ENCODE assay signal across 24 mouse cellular contexts in genomic region chr2:157375051-157375450, GRCm38 (mm10). TPM values are rescaled to one million over a fixed set of nuclear protein-coding genes. Genes with fewer than 3 reads are reported as not detected.
DNase-seq lines count a peak whose midpoint lies in the region; ATAC-seq and TF ChIP-seq lines count a peak whose summit lies in the region.
"Had no signal": no experiment of that assay in that cellular context is flagged by ENCODE, and none has a peak within 500 bp of the region (broad histone marks: within the 10 kb centered on the region; RNA-seq: fewer than 3 reads in every experiment).

No protein-coding gene starts in this region.

- H3K27me3 ChIP-seq in heart, embryonic 13.5 days (replicated peaks): no peaks in the 10 kb centered on the region
- H3K27me3 ChIP-seq in midbrain, embryonic 16.5 days (ENCODE audit: control insufficient read depth, insufficient read depth, low read depth, low read length): no peaks in the 10 kb centered on the region
- H3K27me3 ChIP-seq in midbrain, embryonic 15.5 days (replicated peaks): no peaks in the 10 kb centered on the region
- H3K27me3 ChIP-seq in intestine, embryonic 14.5 days (replicated peaks; ENCODE audit: control insufficient read depth, insufficient read depth, low read length): no peaks in the 10 kb centered on the region
- H3K27me3 ChIP-seq in stomach, postnatal 0 days (ENCODE audit: control insufficient read depth, insufficient read depth, low read length): no peaks in the 10 kb centered on the region
- H3K27me3 ChIP-seq: hindbrain, embryonic 13.5 days; limb, embryonic 13.5 days; liver, embryonic 13.5 days; Patski had no signal

- H3K9ac ChIP-seq in heart, embryonic 13.5 days: peak overlapping the region; percentile 24; the same call in 1 of the 2 replicates
- H3K9ac ChIP-seq in midbrain, embryonic 16.5 days (ENCODE audit: low read depth, low read length): 0 out of 2 replicates have a peak overlapping the region, but pooled peaks have one; percentile 15
- no peak overlapping the region for H3K9ac ChIP-seq in midbrain, embryonic 15.5 days
- H3K9ac ChIP-seq in intestine, embryonic 14.5 days (ENCODE audit: low read length): no peak overlapping the region
- no peak overlapping the region for H3K9ac ChIP-seq in stomach, postnatal 0 days (ENCODE audit: low read length)
- H3K9ac ChIP-seq: limb, embryonic 13.5 days; liver, embryonic 13.5 days had no signal

- TF ChIP-seq CTCF in stomach, postnatal 0 days (IDR thresholded peaks at IDR 0.05; ENCODE audit: low read depth): no peak

- no peak for ATAC-seq in heart, embryonic 13.5 days (ENCODE audit: extremely low read depth, insufficient number of reproducible peaks, low FRiP score, low TSS enrichment)
- ATAC-seq in midbrain, embryonic 16.5 days: no peak
- ATAC-seq in midbrain, embryonic 15.5 days (replicated peaks): no peak
- ATAC-seq in intestine, embryonic 14.5 days (replicated peaks; ENCODE audit: low FRiP score, low TSS enrichment, low read depth): no peak
- ATAC-seq in stomach, postnatal 0 days (ENCODE audit: low FRiP score, low TSS enrichment): no peak
- ATAC-seq in activated CD4-positive, CD25-positive, alpha-beta regulatory T cell, adult 4 months: no peak
- ATAC-seq: Patski had no signal

- peaks cover 66% of the 10 kb centered on the region for H3K4me1 ChIP-seq in heart, embryonic 13.5 days
- peaks cover 18% of the 10 kb centered on the region for H3K4me1 ChIP-seq in midbrain, embryonic 16.5 days (ENCODE audit: control insufficient read depth, insufficient read depth, low read length)
- H3K4me1 ChIP-seq in midbrain, embryonic 15.5 days: peaks cover 19% of the 10 kb centered on the region
- H3K4me1 ChIP-seq in intestine, embryonic 14.5 days (replicated peaks; ENCODE audit: control insufficient read depth, insufficient read depth, low read length): peaks cover 38% of the 10 kb centered on the region
- peaks cover 2% of the 10 kb centered on the region for H3K4me1 ChIP-seq in stomach, postnatal 0 days (replicated peaks; ENCODE audit: control insufficient read depth, insufficient read depth)

- H3K9me3 ChIP-seq in heart, embryonic 13.5 days: no peaks in the 10 kb centered on the region
- no peaks in the 10 kb centered on the region for H3K9me3 ChIP-seq in midbrain, embryonic 16.5 days (replicated peaks; ENCODE audit: control insufficient read depth, low read length, poor library complexity, severe bottlenecking)
- no peaks in the 10 kb centered on the region for H3K9me3 ChIP-seq in midbrain, embryonic 15.5 days
- no peaks in the 10 kb centered on the region for H3K9me3 ChIP-seq in intestine, embryonic 14.5 days (ENCODE audit: control insufficient read depth, low read length)
- H3K9me3 ChIP-seq in stomach, postnatal 0 days (ENCODE audit: control insufficient read depth, low read length): no peaks in the 10 kb centered on the region
- H3K9me3 ChIP-seq: hindbrain, embryonic 13.5 days; limb, embryonic 13.5 days; liver, embryonic 13.5 days had no signal

- no peak overlapping the region for H3K4me3 ChIP-seq in heart, embryonic 13.5 days
- no peak overlapping the region for H3K4me3 ChIP-seq in midbrain, embryonic 16.5 days (ENCODE audit: low read depth, low read length)
- no peak overlapping the region for H3K4me3 ChIP-seq in midbrain, embryonic 15.5 days
- H3K4me3 ChIP-seq in intestine, embryonic 14.5 days (ENCODE audit: low read depth, low read length): no peak overlapping the region
- H3K4me3 ChIP-seq in stomach, postnatal 0 days (ENCODE audit: low read depth, low read length): no peak overlapping the region
- H3K4me3 ChIP-seq: hindbrain, embryonic 13.5 days; limb, embryonic 13.5 days; liver, embryonic 13.5 days had no signal

- 48% methylated on average over 8 of the region's 8 CpGs for WGBS in heart, embryonic 13.5 days
- 53% methylated on average over 8 of the region's 8 CpGs for WGBS in midbrain, embryonic 16.5 days
- WGBS in midbrain, embryonic 15.5 days: 44% methylated on average over 8 of the region's 8 CpGs
- 50% methylated on average over 8 of the region's 8 CpGs for WGBS in intestine, embryonic 14.5 days
- 49% methylated on average over 8 of the region's 8 CpGs for WGBS in stomach, postnatal 0 days

- peak overlapping the region; percentile 59; the same call in 1 of the 2 replicates for H3K27ac ChIP-seq in heart, embryonic 13.5 days (replicated peaks)
- no peak overlapping the region for H3K27ac ChIP-seq in midbrain, embryonic 16.5 days (ENCODE audit: low read length)
- H3K27ac ChIP-seq in midbrain, embryonic 15.5 days: no peak overlapping the region
- H3K27ac ChIP-seq in intestine, embryonic 14.5 days (ENCODE audit: low read depth): peak overlapping the region; percentile 40; the same call in 1 of the 2 replicates
- 0 out of 2 replicates have a peak overlapping the region, but pooled peaks have one; percentile 24 for H3K27ac ChIP-seq in stomach, postnatal 0 days (replicated peaks)
- H3K27ac ChIP-seq: limb, embryonic 13.5 days; liver, embryonic 13.5 days had no signal

- no peak for DNase-seq in heart, adult 18-20 months
- peak; percentile 54 for DNase-seq in intestine, embryonic 14.5 days (ENCODE audit: low spot score)
- DNase-seq in stomach, postnatal 0 days (ENCODE audit: low spot score): no peak
- DNase-seq: adrenal gland, postnatal 10 days; cerebellum, adult 9-10 months; gastrocnemius, postnatal 14 days; kidney, adult 11 months; liver, embryonic 13.5 days; lung, postnatal 4 days; thymus, postnatal 36 days had no signal

- no peak for TF ChIP-seq EP300 in stomach, postnatal 0 days (optimal IDR thresholded peaks at IDR 0.05)

- H3K4me2 ChIP-seq in heart, embryonic 13.5 days: peak overlapping the region; percentile 26; the same call in 1 of the 2 replicates
- H3K4me2 ChIP-seq in midbrain, embryonic 16.5 days (ENCODE audit: low read length): no peak overlapping the region
- H3K4me2 ChIP-seq in midbrain, embryonic 15.5 days: no peak overlapping the region
- H3K4me2 ChIP-seq in intestine, embryonic 14.5 days (ENCODE audit: low read length): no peak overlapping the region
- H3K4me2 ChIP-seq in stomach, postnatal 0 days (replicated peaks; ENCODE audit: low read depth): no peak overlapping the region
- H3K4me2 ChIP-seq: limb, embryonic 13.5 days; liver, embryonic 13.5 days had no signal

- peaks cover 28% of the 10 kb centered on the region for H3K36me3 ChIP-seq in heart, embryonic 13.5 days
- H3K36me3 ChIP-seq in midbrain, embryonic 16.5 days (ENCODE audit: control insufficient read depth, insufficient read depth, low read length): peaks cover 4% of the 10 kb centered on the region; the same call in 1 of the 2 replicates
- H3K36me3 ChIP-seq in midbrain, embryonic 15.5 days (replicated peaks): no peaks in the 10 kb centered on the region; the same call in 1 of the 2 replicates
- H3K36me3 ChIP-seq in intestine, embryonic 14.5 days (ENCODE audit: control insufficient read depth, insufficient read depth, low read length): peaks cover 12% of the 10 kb centered on the region
- H3K36me3 ChIP-seq in stomach, postnatal 0 days (ENCODE audit: control insufficient read depth, insufficient read depth, low read length): peaks cover 2% of the 10 kb centered on the region; the same call in 1 of the 2 replicates

RNA-seq across cellular contexts. Expression of gene Manbal, which starts 7.7 kb away (rescaled TPM):
- 64.1 and 65.4 TPM in 2 replicates for polyA plus RNA-seq in heart, embryonic 13.5 days (2015; fragmentation: Nextera tagmentation; extraction: Ambion mirVana)
- 10 to 100 TPM; 19.4 to 21.1 TPM for total RNA-seq in heart, adult 18-20 months (2021)
- 94.6 and 111 TPM in 2 replicates for polyA plus RNA-seq in midbrain, embryonic 16.5 days (2015; fragmentation: Nextera tagmentation; extraction: Ambion mirVana)
- 104 and 107 TPM in 2 replicates for polyA plus RNA-seq in midbrain, embryonic 15.5 days (2015; fragmentation: Nextera tagmentation; extraction: Ambion mirVana)
- 43.3 and 48.9 TPM in 2 replicates for polyA plus RNA-seq in intestine, embryonic 14.5 days (2014; fragmentation: Nextera tagmentation; extraction: Ambion mirVana)
- polyA plus RNA-seq in stomach, postnatal 0 days (2015; fragmentation: Nextera tagmentation; extraction: Ambion mirVana): 68.8 and 68.9 TPM in 2 replicates
- 10 to 100 TPM; 30.7 to 54.6 TPM for polyA plus RNA-seq in activated CD4-positive, CD25-positive, alpha-beta regulatory T cell, adult 4 months (2017; shearing (Covaris generic))

RNA-seq across cellular contexts. Expression of gene Ghrh, which starts 27.7 kb away (rescaled TPM):
- polyA plus RNA-seq in heart, embryonic 13.5 days (2015; fragmentation: Nextera tagmentation; extraction: Ambion mirVana): not detected in 2 replicates
- total RNA-seq in heart, adult 18-20 months (2021): not detected
- 2.6 and 2.7 TPM in 2 replicates for polyA plus RNA-seq in midbrain, embryonic 16.5 days (2015; fragmentation: Nextera tagmentation; extraction: Ambion mirVana)
- polyA plus RNA-seq in midbrain, embryonic 15.5 days (2015; fragmentation: Nextera tagmentation; extraction: Ambion mirVana): 1.3 and 4.1 TPM in 2 replicates
- 0.68 TPM in 1 of 2 replicates, not detected in the other for polyA plus RNA-seq in intestine, embryonic 14.5 days (2014; fragmentation: Nextera tagmentation; extraction: Ambion mirVana)
- 0.49 and 0.51 TPM in 2 replicates for polyA plus RNA-seq in stomach, postnatal 0 days (2015; fragmentation: Nextera tagmentation; extraction: Ambion mirVana)
- not detected for polyA plus RNA-seq in activated CD4-positive, CD25-positive, alpha-beta regulatory T cell, adult 4 months (2017; shearing (Covaris generic))
- total RNA-seq: adrenal gland, postnatal 10 days; gastrocnemius, postnatal 14 days; heart, adult 8-10 months; heart, postnatal 25 days; layer of hippocampus, postnatal 14 days; left cerebral cortex, postnatal 10 days had no signal
- polyA plus RNA-seq: C2C12; cortical plate, adult 2 months; kidney, embryonic 16.5 days; limb, embryonic 13.5 days; liver, embryonic 13.5 days; Patski had no signal

RNA-seq across cellular contexts. Expression of gene Src, which starts 43.2 kb away (rescaled TPM):
- polyA plus RNA-seq in heart, embryonic 13.5 days (2015; fragmentation: Nextera tagmentation; extraction: Ambion mirVana): 7.3 and 7.6 TPM in 2 replicates
- total RNA-seq in heart, adult 18-20 months (2021): 1 to 10 TPM; 4.2 to 4.8 TPM
- 32.5 and 33.2 TPM in 2 replicates for polyA plus RNA-seq in midbrain, embryonic 16.5 days (2015; fragmentation: Nextera tagmentation; extraction: Ambion mirVana)
- polyA plus RNA-seq in midbrain, embryonic 15.5 days (2015; fragmentation: Nextera tagmentation; extraction: Ambion mirVana): 40.3 and 43.2 TPM in 2 replicates
- 15.4 and 17.5 TPM in 2 replicates for polyA plus RNA-seq in intestine, embryonic 14.5 days (2014; fragmentation: Nextera tagmentation; extraction: Ambion mirVana)
- 12.0 and 12.9 TPM in 2 replicates for polyA plus RNA-seq in stomach, postnatal 0 days (2015; fragmentation: Nextera tagmentation; extraction: Ambion mirVana)
- polyA plus RNA-seq in activated CD4-positive, CD25-positive, alpha-beta regulatory T cell, adult 4 months (2017; shearing (Covaris generic)): 1 to 10 TPM; 2.0 to 2.1 TPM

Comparison
In these comparisons a context has a peak if more than half of its experiments do, and no peak if none do; other contexts are left out.
1. H3K9ac ChIP-seq: peak in heart, embryonic 13.5 days (single experiment) and midbrain, embryonic 16.5 days (single experiment); none in midbrain, embryonic 15.5 days (single experiment), intestine, embryonic 14.5 days (single experiment) and stomach, postnatal 0 days (single experiment).
2. H3K27ac ChIP-seq: peak in heart, embryonic 13.5 days (single experiment), intestine, embryonic 14.5 days (single experiment) and stomach, postnatal 0 days (single experiment); none in midbrain, embryonic 16.5 days (single experiment) and midbrain, embryonic 15.5 days (single experiment).